Mouse (Mus musculus) gastrocnemius, adult 8-10 months (tissue): ENCODE results near the gene Trpm8. TPM values are rescaled to one million over a fixed set of nuclear protein-coding genes. Genes with fewer than 3 reads are reported as not detected.

Experiments used
- DNase-seq, 2 experiments: peaks; one replicate each; pipeline ENCODE4 v3.0.0; 2022; ENCODE audit warnings: low spot score in 2 of 2
- total RNA-seq, 4 experiments: library from RNA; stranded (reverse); gene quantifications; 2 replicates each; pipeline ENCODE4 v1.2.4; 2022

Gene Trpm8
- total RNA-seq, 4 experiments from 2014 or later = not detected

DNA sequence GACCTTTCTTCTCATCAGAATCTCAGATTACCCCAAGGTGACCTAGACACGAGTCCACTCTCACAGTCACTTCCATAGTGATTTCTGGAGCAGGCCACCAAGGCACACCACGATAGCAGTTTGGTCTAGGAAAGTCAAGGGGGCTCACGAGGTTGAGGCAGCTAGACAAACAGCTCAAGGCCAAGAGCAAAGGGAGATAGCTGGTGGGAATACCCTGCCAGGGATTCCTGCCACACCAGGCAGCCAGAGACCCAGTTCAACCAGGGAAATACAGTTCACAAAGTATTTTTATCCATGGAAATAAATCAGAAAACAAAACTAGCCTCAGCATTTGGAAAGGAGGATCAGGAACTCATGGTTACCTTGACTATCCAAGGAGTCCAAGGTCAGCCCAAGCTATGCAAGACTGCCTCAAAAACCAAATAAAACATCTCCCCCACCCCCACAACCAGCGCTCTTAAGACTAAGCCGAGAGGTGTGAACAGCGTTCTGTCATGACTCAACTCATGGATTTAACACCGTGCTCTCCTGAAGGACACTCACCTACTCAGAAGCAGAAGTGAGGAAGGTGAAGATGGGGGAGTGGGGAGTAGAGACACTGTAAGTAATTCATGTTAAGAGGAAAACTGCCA, 13.1 kb upstream of the Trpm8 start:
- no peak for DNase-seq

DNA sequence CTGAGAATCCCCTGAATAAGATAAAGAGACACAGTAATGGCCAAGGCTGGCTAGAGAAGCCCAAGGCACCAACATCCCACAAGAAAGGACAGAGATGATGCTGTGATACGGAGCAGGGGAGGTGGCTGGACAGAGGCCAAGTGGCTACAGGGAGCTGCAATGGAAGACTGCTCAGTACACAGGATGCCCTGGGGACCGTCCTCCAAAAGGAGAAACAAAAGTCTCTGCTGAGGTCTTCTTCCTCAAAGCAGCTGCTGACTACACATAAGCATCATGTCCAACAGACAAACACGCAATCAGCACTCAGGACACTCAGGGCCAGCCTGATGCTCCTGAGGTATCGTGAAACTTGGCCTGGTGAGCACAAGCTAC, 12.6 kb upstream of the Trpm8 start:
- DNase-seq = no peak

DNA sequence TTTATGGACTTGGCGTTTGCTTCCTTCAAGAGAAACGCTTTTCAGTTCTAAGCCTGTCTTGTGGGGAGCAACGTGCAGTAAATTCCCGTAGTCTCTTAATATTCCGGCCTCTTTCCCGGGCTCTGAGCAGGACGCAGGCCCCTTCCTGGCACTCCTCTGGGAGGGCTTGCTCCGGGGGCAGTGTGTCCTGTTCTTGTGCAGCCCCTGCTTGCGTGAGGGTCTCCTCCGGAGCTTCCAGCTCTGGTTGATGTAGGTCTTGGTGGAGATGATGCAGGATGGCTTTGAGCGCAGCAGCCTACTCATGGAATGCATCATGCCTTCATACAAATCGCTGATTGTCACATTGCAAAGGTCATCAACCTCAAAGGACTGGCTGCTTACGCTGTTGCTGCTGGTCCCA, 11.3 kb upstream of the Trpm8 start:
- DNase-seq = peak in 1 of 2 experiments; percentile 15

DNA sequence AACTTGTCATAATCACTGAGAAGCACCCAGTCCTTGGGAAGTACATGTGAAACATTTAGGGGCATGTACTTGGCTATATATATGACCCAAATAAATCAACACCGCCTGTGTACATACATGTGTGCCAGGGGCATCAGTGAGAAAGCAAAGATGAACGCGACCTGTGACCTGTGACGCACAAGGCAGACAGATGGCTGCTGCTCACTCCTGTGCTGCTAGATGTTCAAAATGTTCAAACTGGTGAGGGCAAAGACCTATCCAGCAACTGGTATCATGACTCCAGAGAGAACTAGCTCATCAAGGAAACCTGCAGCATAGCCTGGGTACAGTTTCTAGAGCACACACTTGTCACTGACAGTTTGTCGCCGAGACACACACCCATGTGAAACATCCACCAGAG, 10.0 kb upstream of the Trpm8 start:
- peak in 1 of 2 experiments; percentile 9 for DNase-seq

DNA sequence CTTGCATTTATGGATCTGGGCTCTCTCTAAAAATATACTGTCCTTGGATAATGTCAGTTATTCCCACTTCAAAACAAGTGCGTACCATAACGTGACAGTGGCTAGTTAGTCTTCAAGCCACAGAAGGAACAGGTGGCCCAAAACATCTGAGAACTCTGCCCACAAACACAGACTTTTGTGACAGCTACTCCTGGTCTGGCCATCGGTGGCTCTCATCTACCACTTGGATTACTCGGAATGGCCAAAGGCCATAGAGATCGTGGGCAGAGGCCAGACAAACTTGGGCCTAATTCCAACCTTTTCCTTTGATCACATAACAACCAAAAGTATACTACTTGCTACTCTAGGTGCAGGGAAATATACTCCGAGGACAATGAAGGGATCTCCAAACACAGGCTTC, 9.4 kb upstream of the Trpm8 start:
- DNase-seq = peak in 1 of 2 experiments; percentile 4

DNA sequence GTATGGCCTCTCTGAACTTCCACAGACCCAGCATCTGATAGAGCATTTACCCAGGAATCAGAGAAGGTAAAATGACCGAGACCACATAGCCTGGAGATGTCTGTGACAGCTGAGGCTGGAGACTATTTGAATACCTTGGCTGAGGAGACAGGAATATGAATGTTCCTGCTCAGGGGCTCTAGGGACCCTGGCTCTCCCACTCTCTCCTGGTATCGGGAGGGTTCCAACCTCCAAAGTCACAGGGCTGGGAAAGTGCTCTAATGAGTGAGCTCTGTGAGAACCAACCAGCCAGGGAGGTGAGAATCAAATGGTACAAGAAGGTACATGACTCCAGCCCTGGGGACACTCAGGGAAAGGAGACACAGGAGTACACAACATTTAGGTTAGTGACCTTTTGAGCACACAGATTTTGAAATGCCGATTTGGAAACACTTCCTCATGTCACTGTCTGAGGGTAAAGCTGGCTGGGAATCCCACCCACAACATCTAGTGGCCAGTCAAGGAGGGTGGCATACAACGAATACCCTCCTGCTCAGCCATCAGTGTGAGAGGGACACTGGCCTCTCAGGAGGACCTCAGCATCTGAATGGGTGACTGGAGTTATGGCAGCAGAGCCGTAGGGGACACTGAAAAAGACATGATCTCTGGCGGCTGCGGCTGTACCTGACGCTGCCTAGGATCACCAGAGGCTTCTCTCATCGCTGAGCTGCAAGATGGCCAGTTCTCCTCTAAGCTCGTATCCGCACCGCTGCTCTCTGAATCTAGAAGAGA, 7.7 kb upstream of the Trpm8 start:
- peak; percentile 3 to 10 for DNase-seq

DNA sequence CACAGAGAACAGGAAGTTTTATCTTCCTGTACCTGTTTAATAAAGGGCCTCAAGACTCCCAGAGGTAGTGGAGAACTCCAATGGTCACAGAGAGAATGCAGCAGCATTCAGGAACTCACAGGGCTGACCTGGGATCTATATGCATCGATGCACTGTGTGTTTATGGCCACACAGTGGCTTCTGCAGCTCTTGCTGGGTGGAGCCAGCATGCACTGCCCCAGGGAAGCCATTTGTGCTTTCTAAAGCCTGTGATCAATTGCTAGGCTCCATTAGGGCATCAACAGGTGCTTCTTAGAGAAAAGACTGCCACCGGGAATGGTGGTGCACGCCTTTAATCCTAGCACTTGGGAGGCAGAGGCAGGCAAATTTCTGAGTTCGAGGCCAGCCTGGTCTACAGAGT, 4.6 kb upstream of the Trpm8 start:
- DNase-seq = no peak

DNA sequence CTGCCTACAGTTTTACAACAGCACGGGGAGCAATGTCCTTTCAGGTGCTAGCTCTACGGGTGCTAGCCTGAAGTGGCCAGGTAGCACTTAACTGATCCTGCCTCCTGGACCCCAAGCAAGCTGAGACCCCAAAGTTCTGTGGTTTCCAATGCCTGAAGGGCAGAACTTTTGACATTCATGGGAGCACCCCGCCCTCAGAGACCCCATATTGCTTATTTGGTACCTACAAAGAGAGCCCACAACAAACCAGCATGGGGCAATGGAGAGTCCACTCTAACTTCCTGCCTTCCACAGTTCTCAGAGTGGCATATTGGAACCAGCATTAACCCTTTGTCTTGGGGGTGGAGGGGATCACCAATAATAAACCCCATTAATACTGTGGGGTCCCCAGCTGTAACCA, 4.1 kb upstream of the Trpm8 start:
- peak; percentile 10 to 16 for DNase-seq

DNA sequence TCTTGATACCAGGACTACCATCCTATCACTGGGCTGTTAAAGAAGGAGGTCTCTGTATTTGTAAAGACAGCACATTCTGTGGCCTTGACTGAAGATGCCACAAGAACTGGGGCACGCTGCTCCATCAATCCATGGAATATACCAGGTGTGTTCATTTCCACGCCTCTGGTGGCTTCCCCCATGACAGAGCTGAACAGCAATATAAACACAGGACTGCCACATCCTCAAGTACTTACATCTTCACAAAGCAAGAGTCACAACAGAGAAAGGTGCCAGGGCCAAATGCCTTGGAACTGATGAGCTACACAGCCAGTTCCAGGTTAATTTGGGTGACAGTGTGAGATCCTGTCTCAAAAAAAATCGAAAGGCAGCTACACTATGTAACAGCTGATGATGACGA, 3.6 kb upstream of the Trpm8 start:
- DNase-seq = peak in 1 of 2 experiments; percentile 9

DNA sequence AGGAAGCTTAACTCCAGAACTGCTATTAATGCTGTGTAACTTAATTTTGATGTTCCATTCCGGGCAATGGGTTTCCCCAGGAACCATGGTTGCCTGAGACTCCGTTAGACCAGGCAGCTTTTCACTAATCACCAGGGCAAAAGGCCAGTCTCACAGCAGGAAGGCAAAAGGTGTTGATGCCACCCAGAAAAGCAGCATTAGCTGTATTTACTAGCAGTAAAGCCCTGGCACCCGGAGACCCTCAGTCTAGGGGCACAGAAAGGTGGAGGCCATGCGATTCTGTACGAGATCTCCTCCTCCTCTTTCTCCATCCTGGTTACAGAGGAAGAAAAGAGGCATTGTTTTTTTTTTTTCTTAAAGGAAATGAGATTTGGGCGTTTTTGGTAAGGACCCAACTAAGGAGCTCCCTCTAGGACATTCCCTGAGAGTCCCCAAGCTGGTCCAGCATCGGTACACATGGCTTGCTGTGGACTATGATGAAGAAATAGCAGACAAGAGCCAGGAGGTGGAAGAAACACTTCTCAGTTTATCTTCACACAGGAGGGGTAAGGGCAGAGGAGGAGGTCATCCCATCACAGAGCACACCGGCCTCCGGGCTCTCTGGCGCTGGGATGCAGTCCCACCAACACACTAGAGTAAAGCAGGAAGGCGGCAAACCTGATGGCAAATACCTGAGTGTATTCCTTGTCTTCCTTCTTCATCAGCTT, 2.9 kb upstream of the Trpm8 start:
- DNase-seq = peak in 1 of 2 experiments; percentile 6

DNA sequence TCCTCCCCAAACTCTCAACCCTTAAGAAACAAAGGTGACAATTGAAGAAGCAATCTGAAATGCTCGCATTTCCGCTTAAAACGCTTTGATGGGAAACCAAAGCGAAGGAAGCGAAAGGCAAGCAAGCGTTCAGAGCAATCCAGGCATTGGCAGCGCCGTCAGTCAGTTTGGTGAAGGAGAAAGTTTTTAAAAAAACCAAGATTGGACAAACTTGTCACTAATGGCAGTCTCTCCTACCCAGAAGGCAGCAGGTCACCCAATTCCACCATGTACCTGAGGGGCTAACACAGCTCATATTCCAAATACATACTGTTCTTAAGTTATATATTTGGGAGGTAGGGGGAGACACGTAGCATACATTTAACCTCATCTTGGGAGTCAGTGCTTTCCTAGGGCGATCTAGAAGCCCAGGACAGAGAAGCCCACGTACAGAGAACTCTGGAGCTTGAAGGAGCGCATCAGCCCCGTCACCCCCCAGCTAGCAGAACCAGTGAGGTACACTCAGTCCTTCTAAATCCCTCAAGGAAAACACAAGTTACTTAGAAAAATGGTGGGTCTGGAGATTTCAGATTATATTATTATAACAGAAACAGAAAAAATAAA, 2.3 kb upstream of the Trpm8 start:
- no peak for DNase-seq

DNA sequence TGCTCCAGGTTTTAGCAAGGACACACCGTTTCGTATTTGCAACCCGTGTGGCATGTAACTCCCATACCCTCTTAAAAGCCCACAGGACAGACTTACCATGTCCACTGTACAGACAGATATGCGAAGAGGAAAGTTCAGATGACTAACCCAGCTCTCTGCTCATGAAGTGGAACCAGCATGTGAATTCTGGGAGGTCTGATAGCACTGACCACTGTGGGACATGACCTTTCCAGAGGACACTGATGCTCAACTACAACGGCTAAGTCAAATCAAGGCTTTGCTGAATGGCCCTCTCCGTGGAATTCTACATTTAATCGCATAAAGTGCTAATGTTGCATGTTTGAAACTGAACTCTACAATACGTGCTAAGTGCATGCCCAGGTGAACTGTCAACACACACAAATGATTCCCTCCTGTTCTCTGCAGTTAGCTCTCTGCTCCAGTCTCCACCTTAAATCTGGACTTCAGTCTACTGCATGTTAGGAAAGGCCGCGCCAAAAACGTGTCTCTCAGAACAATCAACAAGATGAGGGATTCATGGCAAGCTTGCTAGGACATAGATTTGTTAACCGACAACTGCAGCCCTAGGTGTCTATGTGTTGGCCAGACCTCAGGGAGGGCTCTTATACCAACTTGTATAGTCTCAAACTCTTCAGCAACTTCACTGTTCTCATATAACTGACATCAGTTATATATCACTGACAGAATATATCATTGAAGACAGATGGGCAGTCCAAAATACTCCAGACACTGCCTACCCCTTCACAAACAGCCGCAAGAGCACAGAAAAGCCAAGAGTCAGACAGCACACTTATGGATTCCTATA, 1.6 kb upstream of the Trpm8 start:
- DNase-seq = peak in 1 of 2 experiments; percentile 7

DNA sequence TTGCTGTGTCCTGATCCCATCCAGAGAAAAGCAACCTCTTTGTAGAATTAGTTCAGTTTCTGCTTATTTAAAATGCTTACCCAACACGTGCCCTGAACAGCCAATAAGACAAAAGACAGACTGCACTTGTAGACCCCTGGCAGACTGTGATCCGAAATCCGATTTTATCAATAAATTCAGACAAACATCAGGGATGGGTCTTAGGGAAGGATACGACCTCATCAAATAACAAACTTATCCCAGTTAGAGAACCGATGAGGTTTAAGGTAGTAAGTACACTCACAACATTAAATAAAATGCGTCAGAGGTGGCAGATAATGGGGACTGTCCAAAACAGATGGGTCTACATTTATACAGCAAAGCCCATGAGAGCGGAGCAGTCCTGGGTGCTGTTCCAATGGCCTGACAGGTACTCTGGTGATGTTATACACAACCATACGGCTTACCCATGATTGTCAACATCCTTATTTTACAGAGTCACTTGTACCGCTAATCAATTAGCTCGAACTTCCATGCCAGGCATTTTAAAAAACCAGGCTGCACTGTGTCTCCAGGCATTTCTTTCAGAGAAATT, 850 bp upstream of the Trpm8 start:
- no peak for DNase-seq

DNA sequence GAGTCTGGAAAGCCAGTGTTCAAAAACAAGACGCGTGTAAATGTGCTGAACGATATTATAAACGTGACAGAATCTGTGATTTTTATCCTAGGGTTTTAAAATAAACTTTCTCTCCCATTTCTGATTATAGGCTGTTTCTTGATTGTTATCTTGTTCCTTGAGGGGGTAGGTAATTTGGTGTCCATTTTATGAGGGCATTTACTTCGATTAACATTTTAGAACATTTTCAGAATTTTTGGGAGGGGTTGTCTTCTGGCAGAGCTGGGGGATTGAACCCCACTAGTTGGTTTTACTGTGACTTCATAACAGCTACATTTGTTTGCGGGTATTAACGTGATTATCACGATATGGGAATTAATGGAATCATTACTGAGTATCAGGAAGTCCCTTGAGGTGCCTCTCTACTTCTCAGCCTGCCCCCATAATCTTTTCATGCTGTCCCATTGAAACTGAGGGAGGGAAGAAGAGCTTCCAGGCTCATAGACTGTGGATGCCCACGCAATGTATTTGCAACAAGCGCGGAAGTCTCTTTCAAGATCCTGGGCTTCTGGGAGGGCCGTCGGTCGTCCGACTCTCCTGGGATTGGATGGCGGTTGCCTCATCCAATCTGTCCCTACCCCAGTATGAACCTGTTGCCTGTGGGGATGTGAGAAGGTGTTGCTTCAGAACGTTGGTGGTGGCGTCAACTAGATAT, 504 bp downstream of the Trpm8 start:
- DNase-seq = no peak

DNA sequence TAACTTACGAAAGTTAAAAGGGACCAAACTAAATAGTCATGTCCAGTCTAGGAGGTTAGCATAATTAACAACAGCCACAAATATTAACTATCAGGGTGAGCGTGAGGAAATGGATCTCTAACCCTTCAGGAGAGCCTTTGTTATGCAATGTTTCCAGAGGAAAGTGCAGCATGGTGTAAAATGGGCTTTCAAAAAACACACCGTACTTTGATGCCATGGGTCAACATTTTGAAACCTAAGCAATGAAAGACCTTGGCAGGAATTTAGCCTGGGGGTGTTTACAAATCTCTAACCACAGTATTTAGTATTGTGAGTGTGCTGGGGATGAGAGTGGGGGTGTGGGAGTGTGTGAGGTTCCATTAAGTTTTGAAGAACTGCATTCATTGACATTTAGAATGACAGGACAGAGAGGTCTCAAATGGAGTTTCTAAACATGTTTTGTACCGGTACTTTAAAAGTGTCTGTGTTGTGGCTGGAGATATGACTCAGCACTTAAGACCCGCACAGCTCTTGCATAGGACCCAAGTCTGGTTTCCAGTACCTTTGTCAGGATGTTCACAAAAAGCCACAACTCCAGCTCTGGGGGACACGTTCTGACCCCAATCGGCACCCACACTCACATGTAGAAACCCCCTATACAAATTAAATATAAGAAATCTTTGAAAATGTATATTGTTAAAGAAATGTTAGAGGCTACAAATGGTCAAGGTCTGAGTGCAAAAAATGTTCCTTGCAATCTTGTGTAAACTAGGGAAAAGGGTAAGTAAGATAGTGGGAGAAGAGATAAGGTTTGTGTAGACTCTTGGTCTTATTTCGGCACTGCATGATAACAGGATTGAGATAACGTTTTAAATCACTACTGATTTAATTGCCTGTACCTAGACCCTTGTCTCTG, 1.9 kb downstream of the Trpm8 start:
- no peak for DNase-seq

DNA sequence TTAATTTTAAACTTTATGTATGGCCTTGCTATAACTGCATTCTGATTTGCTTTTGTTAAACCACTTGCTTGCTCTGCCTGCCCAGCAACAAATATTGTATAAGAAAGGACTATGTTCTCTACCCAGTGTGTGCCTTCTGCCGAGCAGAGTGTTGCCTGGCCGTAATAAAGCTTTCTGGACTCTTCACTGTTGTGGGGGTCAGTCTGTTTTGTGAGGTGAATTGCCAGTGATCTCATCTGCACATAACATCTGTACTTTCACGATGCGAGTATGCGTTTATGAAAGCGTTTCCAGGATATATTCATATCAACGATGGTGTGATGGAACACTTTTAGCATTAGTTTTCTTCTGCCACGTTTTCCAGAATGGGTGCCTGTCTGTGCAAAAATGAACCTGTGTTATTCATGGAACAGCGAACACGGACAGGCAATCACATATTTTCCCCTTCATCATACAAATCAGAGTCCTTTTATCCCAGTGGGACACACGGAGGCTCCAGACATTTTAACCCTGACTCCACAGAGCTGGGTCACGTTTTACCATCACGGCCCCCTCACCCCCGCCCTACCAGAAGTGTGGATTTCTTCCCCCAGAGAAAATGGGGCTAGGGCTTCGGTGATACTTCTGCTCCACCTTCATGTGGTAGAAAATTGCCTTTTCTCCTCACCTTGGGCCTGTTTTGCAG, 2.7 kb downstream of the Trpm8 start:
- no peak for DNase-seq

DNA sequence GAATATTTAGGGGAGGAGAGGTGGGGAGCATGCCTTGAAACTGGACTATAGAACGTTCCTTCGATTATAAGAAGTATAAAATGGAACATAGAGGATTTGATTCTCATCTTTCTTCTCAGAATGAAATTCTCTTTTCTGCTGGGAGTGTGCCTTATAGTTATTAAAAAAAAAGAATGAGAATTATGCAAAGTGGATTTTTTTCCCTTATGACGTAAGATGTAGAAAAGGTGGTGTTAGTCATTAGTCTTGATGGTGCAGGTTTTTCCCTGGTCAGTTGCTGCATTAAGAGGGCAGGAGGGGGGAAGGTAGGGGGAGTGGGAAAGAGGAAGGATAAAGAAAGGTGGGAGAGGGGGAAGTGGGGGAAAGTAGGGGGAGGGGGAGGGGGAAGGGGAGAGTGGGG, 4.8 kb downstream of the Trpm8 start:
- DNase-seq = no peak

DNA sequence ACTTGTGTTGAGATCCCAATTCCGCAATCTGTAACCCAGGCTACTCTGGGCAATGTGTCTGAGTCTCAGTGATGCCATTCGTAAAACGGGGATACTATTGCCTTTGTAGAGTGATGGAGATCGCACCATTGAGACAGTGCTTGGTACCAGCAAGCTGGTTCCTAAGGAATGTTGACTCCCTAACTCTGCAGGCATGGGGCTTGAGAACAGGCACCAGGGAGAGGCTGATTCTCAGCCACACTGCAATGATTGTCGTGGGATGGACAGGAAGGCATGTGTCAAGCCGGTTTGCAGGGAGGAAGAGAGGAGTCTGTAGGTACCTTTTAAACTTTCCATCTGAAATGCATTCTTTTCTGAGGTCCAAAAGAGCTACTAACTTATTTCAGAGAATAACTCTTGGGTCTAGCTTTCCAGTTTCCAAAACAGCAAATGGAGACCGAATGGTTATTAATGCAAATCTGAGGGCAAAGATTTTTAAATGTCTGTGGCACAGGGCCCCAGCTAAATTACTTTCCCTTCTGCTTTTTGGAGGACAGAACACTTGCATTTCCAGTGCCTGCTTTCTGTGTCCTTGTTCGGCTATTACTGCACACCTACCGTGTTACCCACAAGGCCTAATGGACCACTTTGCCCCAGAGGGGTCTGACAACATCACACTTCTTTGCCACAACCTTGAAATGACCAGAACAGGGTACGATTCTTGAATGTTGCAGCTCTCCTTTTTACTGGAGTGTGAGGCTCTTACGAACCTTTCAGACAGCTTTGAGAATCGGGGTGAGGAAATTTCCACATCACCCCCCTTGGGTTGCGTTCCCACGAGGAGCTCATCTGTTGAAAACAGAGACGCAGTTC, 6.1 kb downstream of the Trpm8 start:
- DNase-seq = no peak
